Mouse (Mus musculus): ENCODE results near the gene Tmco4. TPM values are rescaled to one million over a fixed set of nuclear protein-coding genes. Genes with fewer than 3 reads are reported as not detected.

Gene Tmco4
- polyA plus RNA-seq, 1 experiment from 2014 or later = 1.4 TPM

DNA sequence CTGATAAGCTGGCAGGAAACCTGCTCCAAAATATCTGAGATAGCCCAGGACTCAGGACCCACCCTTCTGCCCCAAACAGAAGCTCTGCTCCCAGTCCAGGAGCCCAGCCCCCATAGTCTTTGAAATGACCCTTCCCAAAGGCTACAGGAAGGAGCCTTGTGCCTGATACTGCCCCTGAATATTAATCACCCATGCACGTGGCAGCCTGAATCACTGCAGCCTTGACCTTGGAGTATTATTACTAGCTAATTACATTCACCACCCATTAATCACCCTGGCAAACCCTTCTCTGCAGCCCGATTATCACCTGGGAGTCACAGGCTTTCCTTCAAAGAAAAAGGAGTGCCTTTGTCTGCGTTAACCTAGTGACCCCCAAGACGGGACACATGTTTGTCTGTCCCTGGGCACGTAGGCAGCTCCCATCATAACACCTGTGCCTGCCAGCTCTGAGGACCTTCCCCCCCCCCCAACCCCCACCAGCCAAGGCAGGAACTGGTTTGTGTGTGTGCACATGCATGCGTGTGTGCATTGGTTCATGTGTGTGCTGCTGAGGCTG lies 35.4 kb downstream of the Tmco4 start:
- 0 out of 2 replicates have a peak, but pooled peaks cover 14% of the 10 kb centered on the region for H3K27me3 ChIP-seq (ENCODE audit: low read depth, poor library complexity, severe bottlenecking)
- 43% methylated on average over 6 of the region's 6 CpGs for WGBS
- DNase-seq (ENCODE audit: low spot score) = no peak
- H3K4me3 ChIP-seq = no peak overlapping the region
- H3K27ac ChIP-seq = no peak overlapping the region
- no peaks in the 10 kb centered on the region for H3K36me3 ChIP-seq
- H3K9me3 ChIP-seq (replicated peaks) = no peaks in the 10 kb centered on the region
- peaks cover 8% of the 10 kb centered on the region for H3K4me1 ChIP-seq

DNA sequence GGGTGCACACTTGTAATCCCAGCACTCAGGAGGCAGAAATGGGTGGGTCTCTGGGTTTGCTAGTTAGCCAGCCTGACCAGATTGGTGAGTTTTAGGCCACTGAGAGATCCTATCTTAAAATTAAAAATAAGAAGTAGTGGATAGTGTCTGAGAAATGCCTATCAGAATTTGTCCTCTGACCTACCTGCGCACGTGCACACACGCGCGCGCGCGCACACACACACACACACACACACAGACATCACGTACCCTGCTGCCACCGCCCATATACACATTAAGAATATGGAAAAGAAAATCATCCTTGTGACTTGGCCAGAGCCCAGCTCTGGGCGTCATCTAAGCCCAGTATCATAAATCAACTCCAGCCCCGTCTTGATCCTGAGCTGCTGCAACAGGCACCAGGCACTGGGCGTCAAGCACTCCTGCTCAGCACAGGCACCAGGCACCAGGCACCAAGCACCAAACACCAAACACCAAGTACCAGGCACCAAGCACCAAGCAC lies 38.6 kb downstream of the Tmco4 start:
- no peak overlapping the region for H3K4me3 ChIP-seq
- DNase-seq (ENCODE audit: low spot score) = no peak
- peaks cover 8% of the 10 kb centered on the region for H3K4me1 ChIP-seq
- no peaks in the 10 kb centered on the region for H3K9me3 ChIP-seq (replicated peaks)
- H3K27ac ChIP-seq = no peak overlapping the region
- H3K36me3 ChIP-seq = no peaks in the 10 kb centered on the region
- 0 out of 2 replicates have a peak, but pooled peaks cover 5% of the 10 kb centered on the region for H3K27me3 ChIP-seq (ENCODE audit: low read depth, poor library complexity, severe bottlenecking)
- 87% methylated on average over 13 of the region's 13 CpGs for WGBS

DNA sequence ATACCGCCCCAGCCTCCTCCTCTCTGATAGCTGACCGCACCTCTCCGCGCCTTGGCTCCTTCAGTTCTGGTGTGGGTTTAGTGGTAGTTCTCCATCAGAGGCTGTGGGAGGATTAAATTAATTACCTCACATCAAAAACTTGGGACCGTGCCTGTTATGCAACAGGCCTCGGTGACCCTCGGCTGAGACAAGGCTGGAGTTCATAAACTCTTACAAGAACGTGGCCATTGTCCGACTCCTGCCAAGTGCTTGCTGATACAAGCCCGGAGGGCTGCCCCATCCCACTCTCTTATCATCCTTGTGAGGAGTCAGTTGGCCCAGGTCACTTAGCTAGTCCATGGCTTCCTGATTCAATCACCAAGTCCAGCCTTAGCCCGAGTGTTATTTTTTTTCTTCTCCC lies 40.6 kb downstream of the Tmco4 start:
- H3K4me1 ChIP-seq = peaks cover 2% of the 10 kb centered on the region
- no peak overlapping the region for H3K27ac ChIP-seq
- DNase-seq (ENCODE audit: low spot score) = no peak
- WGBS = 88% methylated on average over 11 of the region's 11 CpGs
- H3K36me3 ChIP-seq = no peaks in the 10 kb centered on the region
- no peaks in the 10 kb centered on the region for H3K27me3 ChIP-seq (ENCODE audit: low read depth, poor library complexity, severe bottlenecking)
- no peak overlapping the region for H3K4me3 ChIP-seq
- H3K9me3 ChIP-seq (replicated peaks) = no peaks in the 10 kb centered on the region

DNA sequence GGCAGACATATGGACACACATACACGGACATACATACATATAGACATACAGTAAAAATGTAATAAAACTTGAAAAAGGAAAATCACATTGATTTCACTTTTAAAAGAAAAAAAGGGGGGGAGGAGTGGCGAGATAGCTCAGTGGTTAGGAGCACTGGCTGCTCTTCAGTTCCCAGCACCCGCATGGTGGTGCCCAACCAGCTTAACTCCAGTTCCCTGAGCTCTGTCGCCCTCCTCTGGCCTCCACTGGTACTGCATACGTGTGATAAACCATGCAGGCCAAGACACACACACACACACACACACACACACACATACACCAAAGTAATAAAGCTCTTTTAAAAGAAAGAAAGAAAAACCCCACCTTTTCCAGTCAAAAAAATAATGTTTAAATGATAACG lies 42.1 kb downstream of the Tmco4 start:
- Histone ChIP-seq H3K27me3 (ENCODE audit: low read depth, poor library complexity, severe bottlenecking) (no peaks in the 10 kb centered on the region), H3K27ac (no peak overlapping the region), H3K9me3 (replicated peaks) (no peaks in the 10 kb centered on the region), H3K4me3 (no peak overlapping the region), H3K36me3 (no peaks in the 10 kb centered on the region), H3K4me1 (no peaks in the 10 kb centered on the region)
- WGBS = 78% methylated on average over 6 of the region's 6 CpGs
- DNase-seq (ENCODE audit: low spot score) = no peak

DNA sequence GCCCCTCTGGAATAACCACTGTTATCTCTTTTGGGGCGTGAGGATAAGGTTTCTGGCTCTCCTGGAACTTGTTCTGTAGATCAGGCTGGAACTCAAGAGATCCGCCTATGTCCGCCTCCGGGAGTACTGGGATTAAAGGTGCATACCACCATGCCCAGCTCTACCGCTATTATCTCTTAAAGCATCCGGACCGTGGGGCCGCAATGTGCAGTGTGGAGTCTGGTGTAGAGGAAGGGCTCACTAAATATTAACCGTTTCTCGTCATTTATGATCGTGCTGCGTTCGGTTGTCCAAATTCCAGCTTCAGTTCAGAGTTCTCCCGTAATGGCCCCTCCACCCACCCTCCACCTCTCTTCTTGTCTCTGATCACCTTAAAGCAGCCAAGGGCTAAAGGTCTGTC lies 45.7 kb downstream of the Tmco4 start:
- WGBS = 90% methylated on average over 14 of the region's 14 CpGs
- Histone ChIP-seq H3K4me1 (no peaks in the 10 kb centered on the region), H3K36me3 (no peaks in the 10 kb centered on the region), H3K27ac (no peak overlapping the region), H3K27me3 (ENCODE audit: low read depth, poor library complexity, severe bottlenecking) (no peaks in the 10 kb centered on the region), H3K4me3 (no peak overlapping the region), H3K9me3 (replicated peaks) (0 out of 2 replicates have a peak, but pooled peaks cover 1% of the 10 kb centered on the region)
- no peak for DNase-seq (ENCODE audit: low spot score)

DNA sequence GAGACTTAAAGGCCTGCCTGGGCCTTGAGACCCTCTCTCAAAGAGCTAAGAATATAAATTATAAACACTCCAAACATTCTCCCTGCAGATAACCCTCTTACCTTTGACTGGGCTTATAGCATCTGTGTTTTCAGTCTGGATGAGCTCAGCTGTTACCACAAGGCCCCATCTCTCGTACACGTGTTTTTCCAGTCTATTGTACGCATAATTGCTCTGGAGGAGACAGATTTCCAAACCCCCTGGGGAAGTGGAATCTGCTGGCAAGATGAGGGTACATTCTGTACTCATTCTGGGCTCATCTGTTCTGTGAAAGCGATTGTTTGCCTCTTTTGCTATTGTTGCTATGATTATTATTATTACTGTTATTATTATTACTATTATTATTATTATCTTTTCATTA lies 46.3 kb downstream of the Tmco4 start:
- 0 out of 2 replicates have a peak, but pooled peaks cover 1% of the 10 kb centered on the region for H3K9me3 ChIP-seq (replicated peaks)
- 88% methylated on average over 4 of the region's 4 CpGs for WGBS
- no peaks in the 10 kb centered on the region for H3K27me3 ChIP-seq (ENCODE audit: low read depth, poor library complexity, severe bottlenecking)
- H3K27ac ChIP-seq = no peak overlapping the region
- no peak overlapping the region for H3K4me3 ChIP-seq
- H3K36me3 ChIP-seq = no peaks in the 10 kb centered on the region
- no peaks in the 10 kb centered on the region for H3K4me1 ChIP-seq
- no peak for DNase-seq (ENCODE audit: low spot score)

DNA sequence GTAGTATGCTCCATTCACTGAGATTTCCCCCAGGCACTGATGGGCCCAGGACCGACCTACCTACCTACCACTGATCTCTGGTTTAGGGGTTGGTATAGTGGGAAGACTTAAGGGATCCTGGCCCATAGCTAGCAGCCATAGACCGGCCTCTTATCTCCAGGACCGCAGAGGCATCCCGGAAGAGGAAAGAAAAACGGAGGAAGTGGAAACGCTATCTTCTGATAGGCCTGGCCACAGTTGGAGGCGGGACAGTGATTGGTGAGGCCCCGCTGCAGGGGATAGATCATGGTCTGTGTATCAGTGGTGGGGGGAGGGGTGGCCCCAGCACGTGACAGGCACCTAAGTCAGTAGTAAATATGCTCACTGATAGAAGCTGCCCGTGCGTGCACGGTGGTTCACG lies 46.7 kb downstream of the Tmco4 start:
- no peaks in the 10 kb centered on the region for H3K4me1 ChIP-seq
- no peak for DNase-seq (ENCODE audit: low spot score)
- H3K4me3 ChIP-seq = no peak overlapping the region
- H3K9me3 ChIP-seq (replicated peaks) = 0 out of 2 replicates have a peak, but pooled peaks cover 1% of the 10 kb centered on the region
- WGBS = 70% methylated on average over 13 of the region's 13 CpGs
- H3K36me3 ChIP-seq = no peaks in the 10 kb centered on the region
- no peak overlapping the region for H3K27ac ChIP-seq
- no peaks in the 10 kb centered on the region for H3K27me3 ChIP-seq (ENCODE audit: low read depth, poor library complexity, severe bottlenecking)

DNA sequence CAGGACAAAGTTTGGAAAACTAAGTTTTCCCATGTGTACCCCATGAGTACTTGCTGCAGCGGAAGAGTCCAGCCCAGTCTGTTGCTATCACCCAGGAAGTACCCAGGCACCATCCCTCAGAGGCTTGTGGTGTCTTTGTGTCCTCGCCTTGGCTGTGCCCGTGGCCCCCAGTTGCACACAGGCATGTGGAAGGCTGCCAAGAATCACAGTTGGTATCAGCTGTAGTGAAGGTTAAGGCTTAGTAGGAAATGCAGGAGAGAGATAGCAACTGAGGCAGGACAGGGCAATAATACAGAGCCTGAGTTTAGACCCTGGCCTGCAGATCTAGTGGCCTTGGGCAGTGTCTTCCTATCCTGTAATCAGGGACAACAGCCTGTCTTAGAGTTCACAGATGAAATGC lies 47.7 kb downstream of the Tmco4 start:
- Histone ChIP-seq H3K27me3 (ENCODE audit: low read depth, poor library complexity, severe bottlenecking) (no peaks in the 10 kb centered on the region), H3K4me1 (no peaks in the 10 kb centered on the region), H3K27ac (no peak overlapping the region), H3K36me3 (no peaks in the 10 kb centered on the region), H3K4me3 (no peak overlapping the region), H3K9me3 (replicated peaks) (0 out of 2 replicates have a peak, but pooled peaks cover 1% of the 10 kb centered on the region)
- no peak for DNase-seq (ENCODE audit: low spot score)
- 93% methylated on average over 3 of the region's 3 CpGs for WGBS

DNA sequence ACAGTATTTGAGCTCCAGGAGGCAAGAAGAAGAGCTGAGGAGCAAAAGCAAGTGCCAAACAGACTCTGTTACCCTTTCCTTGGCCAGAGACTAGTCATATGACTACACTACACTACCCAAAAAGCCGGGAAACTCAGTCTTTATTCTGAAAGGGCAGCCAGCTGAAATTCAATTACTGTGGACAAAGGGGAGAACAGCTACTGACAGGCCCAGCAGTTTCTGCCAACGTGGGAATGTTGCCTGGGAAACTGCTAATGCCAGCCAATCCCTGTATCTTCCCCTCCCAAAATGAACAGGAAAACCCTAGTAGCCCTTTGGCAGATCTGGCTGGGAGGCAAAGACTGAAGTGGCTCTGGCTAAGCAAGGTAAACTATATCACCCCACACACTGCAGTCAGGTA lies 51.7 kb downstream of the Tmco4 start:
- Histone ChIP-seq H3K4me1 (no peaks in the 10 kb centered on the region), H3K4me3 (no peak overlapping the region), H3K27me3 (ENCODE audit: low read depth, poor library complexity, severe bottlenecking) (no peaks in the 10 kb centered on the region), H3K36me3 (no peaks in the 10 kb centered on the region), H3K9me3 (replicated peaks) (0 out of 2 replicates have a peak, but pooled peaks cover 1% of the 10 kb centered on the region), H3K27ac (no peak overlapping the region)
- DNase-seq (ENCODE audit: low spot score) = no peak
- WGBS = 48% methylated on average over 2 of the region's 2 CpGs

DNA sequence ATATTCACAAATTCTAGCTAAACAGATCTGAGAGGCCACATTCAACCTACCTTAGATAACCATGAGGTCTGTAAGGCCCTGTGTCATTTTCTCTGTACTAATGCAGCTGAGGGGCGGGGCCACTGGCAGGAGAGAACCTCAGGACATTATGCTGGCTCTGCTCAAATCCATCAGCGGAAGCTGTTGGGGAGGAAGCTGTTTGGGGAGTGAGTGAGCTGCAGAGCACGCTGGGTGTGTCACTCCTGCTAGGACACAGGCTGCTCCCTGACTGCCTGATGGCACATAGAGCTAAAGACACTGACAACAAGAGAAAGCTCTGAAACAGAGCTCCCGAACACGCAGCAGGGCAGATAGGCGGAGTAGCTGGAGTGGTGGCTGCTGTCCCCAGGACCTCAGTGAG lies 58.0 kb downstream of the Tmco4 start:
- no peak overlapping the region for H3K27ac ChIP-seq
- no peaks in the 10 kb centered on the region for H3K27me3 ChIP-seq (ENCODE audit: low read depth, poor library complexity, severe bottlenecking)
- H3K4me1 ChIP-seq = peaks cover 3% of the 10 kb centered on the region; the same call in 1 of the 2 replicates
- DNase-seq (ENCODE audit: low spot score) = no peak
- 55% methylated on average over 6 of the region's 6 CpGs for WGBS
- H3K9me3 ChIP-seq (replicated peaks) = no peaks in the 10 kb centered on the region
- no peaks in the 10 kb centered on the region for H3K36me3 ChIP-seq
- H3K4me3 ChIP-seq = no peak overlapping the region

DNA sequence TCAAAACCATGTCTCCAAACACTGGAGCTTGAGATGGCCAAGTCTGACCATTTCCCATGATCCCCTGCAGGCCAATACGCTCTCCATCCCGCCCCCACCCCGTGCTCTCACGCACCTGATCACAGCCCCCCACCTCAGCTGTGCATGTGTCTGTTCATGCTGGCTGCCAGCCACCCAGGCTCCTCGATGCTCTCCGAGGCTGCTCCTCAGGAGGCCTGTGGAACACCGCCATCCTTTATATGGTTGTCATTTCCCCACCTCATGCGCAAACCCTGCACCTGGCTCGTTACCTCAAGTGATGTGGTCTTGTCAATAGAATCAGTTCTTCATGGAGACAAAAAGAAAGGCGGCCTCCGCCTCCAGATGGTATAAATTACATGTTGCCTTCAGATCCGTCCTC lies 59.8 kb downstream of the Tmco4 start:
- WGBS = 71% methylated on average over 12 of the region's 12 CpGs
- H3K27me3 ChIP-seq (ENCODE audit: low read depth, poor library complexity, severe bottlenecking) = no peaks in the 10 kb centered on the region
- no peak overlapping the region for H3K4me3 ChIP-seq
- H3K36me3 ChIP-seq = no peaks in the 10 kb centered on the region
- DNase-seq (ENCODE audit: low spot score) = no peak
- H3K27ac ChIP-seq = no peak overlapping the region
- H3K4me1 ChIP-seq = peaks cover 4% of the 10 kb centered on the region
- no peaks in the 10 kb centered on the region for H3K9me3 ChIP-seq (replicated peaks)

DNA sequence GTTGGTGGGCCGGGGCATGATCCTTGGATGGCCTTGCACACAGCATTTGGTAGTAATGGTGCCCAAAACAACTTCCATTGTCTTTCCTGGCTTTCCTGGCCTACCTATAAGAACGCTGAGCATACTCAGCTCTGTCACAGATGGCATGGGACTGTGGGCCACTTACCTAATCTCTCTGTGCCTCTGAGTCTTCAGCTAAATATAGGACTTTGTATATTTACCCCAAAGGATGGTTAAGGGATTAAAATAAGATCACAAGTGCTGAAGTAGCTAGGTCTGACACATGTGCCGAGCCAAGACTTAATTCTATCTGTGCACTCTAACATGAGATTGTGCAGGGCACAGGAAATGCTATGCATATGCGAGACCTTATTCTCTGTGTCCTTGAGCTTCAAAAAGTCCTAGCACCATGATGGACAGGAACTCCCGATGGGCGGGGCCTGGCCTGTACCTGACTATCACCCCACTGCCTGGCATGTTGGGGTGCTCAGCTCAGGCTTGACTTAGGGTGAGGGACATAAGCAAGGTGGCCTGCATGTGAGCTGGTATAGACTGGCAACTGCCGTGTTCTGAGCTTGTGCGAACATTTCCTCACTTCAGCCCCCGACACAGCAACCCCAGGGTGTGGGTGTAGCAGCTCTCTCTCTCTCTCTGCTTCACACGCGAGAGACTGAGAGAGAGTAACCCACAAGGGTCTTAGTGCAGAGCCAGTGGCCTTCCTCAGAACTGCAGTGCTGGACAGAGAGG lies 60.7 kb downstream of the Tmco4 start:
- Histone ChIP-seq H3K27ac (no peak overlapping the region), H3K4me3 (no peak overlapping the region), H3K9me3 (replicated peaks) (no peaks in the 10 kb centered on the region), H3K4me1 (peaks cover 13% of the 10 kb centered on the region), H3K36me3 (no peaks in the 10 kb centered on the region), H3K27me3 (ENCODE audit: low read depth, poor library complexity, severe bottlenecking) (no peaks in the 10 kb centered on the region)
- WGBS = 83% methylated on average over 11 of the region's 11 CpGs
- DNase-seq (ENCODE audit: low spot score) = no peak

DNA sequence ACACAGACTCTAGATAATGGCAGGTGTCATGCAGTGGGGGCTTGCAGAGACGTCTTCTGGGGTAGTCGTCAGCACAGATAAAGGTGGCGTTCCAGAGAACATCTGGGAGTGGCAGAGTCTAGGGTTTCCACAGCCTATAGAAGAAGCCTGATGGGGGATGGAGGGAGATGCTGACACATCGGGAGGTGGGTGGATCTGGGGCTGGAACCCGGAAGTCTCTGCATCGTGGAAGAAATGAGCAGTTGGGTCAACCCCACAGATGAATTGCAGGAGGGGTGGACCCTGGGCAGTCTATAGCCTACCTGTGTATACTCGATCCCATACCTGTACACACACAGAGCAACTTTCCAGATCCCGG lies 61.3 kb downstream of the Tmco4 start:
- no peaks in the 10 kb centered on the region for H3K9me3 ChIP-seq (replicated peaks)
- DNase-seq (ENCODE audit: low spot score) = no peak
- no peaks in the 10 kb centered on the region for H3K27me3 ChIP-seq (ENCODE audit: low read depth, poor library complexity, severe bottlenecking)
- H3K36me3 ChIP-seq = no peaks in the 10 kb centered on the region
- H3K4me1 ChIP-seq = peaks cover 14% of the 10 kb centered on the region
- H3K4me3 ChIP-seq = no peak overlapping the region
- no peak overlapping the region for H3K27ac ChIP-seq
- 85% methylated on average over 8 of the region's 8 CpGs for WGBS
